In the genomic region with DNA sequence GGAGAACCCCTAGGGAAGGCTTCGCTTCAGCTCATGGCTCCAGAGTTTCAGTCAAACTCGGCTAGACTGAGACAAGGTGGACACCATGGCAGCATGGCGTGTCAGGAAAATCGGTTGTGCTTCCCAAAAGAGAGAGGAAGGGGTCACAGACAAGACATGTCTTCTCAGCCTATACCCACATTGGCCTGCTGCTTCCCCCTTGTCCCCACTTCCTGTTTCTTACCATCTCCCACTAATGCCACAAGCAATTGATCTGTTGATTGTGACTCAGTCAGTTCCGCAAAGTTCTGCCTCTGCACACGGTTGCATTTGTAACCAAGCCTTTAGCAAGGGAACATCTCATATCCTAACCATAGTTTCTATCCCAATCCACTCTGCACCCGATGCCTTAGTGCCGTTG, we compare ENCODE assay signal across 25 mouse cellular contexts. TPM values are rescaled to one million over a fixed set of nuclear protein-coding genes. Genes with fewer than 3 reads are reported as not detected.
DNase-seq lines count a peak whose midpoint lies in the region; ATAC-seq and TF ChIP-seq lines count a peak whose summit lies in the region.
"Had no signal": no experiment of that assay in that cellular context is flagged by ENCODE, and none has a peak within 500 bp of the region (broad histone marks: within the 10 kb centered on the region; RNA-seq: fewer than 3 reads in every experiment).

No protein-coding gene starts in this region.

- H3K36me3 ChIP-seq in MEL (ENCODE audit: control insufficient read depth in 1 of 2, insufficient read depth in 2 of 2, low read length in 2 of 2), result no peaks in the 10 kb centered on the region

- no peak for TF ChIP-seq CTCF in MEL (IDR thresholded peaks at IDR 0.05 in 2 of 3, conservative IDR thresholded peaks at IDR 0.05 in 1 of 3; ENCODE audit: control insufficient read depth in 1 of 3, insufficient read depth in 1 of 3, low read depth in 2 of 3, low read length in 3 of 3, poor library complexity in 1 of 3, severe bottlenecking in 1 of 3)

- no peak for TF ChIP-seq EP300 in MEL (IDR thresholded peaks at IDR 0.05; ENCODE audit: low read depth in 1 of 2, low read length in 2 of 2)

- H3K4me1 ChIP-seq in MEL (ENCODE audit: control insufficient read depth in 1 of 2, insufficient read depth in 2 of 2, low read length in 2 of 2), result 0 out of 4 replicates have a peak, but pooled peaks cover 0 to 7% of the 10 kb centered on the region in 2 experiments
- H3K4me1 ChIP-seq: embryonic facial prominence, embryonic 15.5 days; forebrain, embryonic 10.5 days; heart, embryonic 10.5 days; hindbrain, embryonic 13.5 days had no signal

- TF ChIP-seq POLR2A in MEL (IDR thresholded peaks at IDR 0.05; ENCODE audit: control insufficient read depth in 1 of 2, insufficient read depth in 1 of 2, low read depth in 1 of 2, low read length in 2 of 2, poor library complexity in 1 of 2), result no peak

- peak; percentile 98 for ATAC-seq in granulocyte monocyte progenitor cell, adult 5-6 weeks (replicated peaks; ENCODE audit: poor library complexity, severe bottlenecking)
- ATAC-seq: CD4-positive, CD25-positive, alpha-beta regulatory T cell, adult 4 months; forebrain, embryonic 14.5 days; hindbrain, postnatal 0 days had no signal

- H3K4me3 ChIP-seq in MEL (ENCODE audit: control insufficient read depth in 1 of 2, insufficient read depth in 1 of 2, low read depth in 2 of 2, low read length in 2 of 2), result no peak overlapping the region
- H3K4me3 ChIP-seq: embryonic facial prominence, embryonic 15.5 days; erythroblast, embryonic 14.5 days; forebrain, embryonic 10.5 days; gastrocnemius, adult 2 months; heart, embryonic 10.5 days; hindbrain, embryonic 13.5 days had no signal

- peak; percentile 20 for DNase-seq in lung, postnatal 25 days (ENCODE audit: low spot score)
- DNase-seq in lung, postnatal 10 days, result no peak
- peak; percentile 64 for DNase-seq in MEL (ENCODE audit: low read depth, low spot score)
- no peak for DNase-seq in kidney, adult 8-10 months
- no peak for DNase-seq in spleen, postnatal 14 days (ENCODE audit: low spot score in 2 of 2)
- no peak for DNase-seq in neural tube, embryonic 10.5 days (ENCODE audit: extremely low spot score, low spot score)
- DNase-seq: adrenal gland, adult 8-10 months; adrenal gland, postnatal 36 days; B cell, adult 2 months; cerebellum, adult 2 months; cerebellum, postnatal 10 days; embryo, embryonic 11 days; gastrocnemius, adult 2 months; gastrocnemius, postnatal 25 days; heart, adult 18-20 months; heart, postnatal 10 days had no signal

- H3K79me2 ChIP-seq in MEL (ENCODE audit: control insufficient read depth, insufficient read depth, low read length, poor library complexity), result no peaks in the 10 kb centered on the region

- no peaks in the 10 kb centered on the region for H3K27me3 ChIP-seq in MEL (ENCODE audit: control insufficient read depth in 1 of 2, insufficient read depth in 2 of 2, low read length in 2 of 2)
- H3K27me3 ChIP-seq: embryonic facial prominence, embryonic 15.5 days; hindbrain, embryonic 13.5 days had no signal

- TF ChIP-seq RAD21 in MEL (IDR thresholded peaks at IDR 0.05; ENCODE audit: low read depth, low read length), result no peak

- no peaks in the 10 kb centered on the region for H3K9me3 ChIP-seq in MEL (replicated peaks; ENCODE audit: insufficient read depth, low read length)
- H3K9me3 ChIP-seq: embryonic facial prominence, embryonic 15.5 days; forebrain, embryonic 10.5 days; heart, embryonic 10.5 days; hindbrain, embryonic 13.5 days had no signal

- H3K27ac ChIP-seq in MEL (ENCODE audit: control insufficient read depth, low read depth, low read length), result no peak overlapping the region
- H3K27ac ChIP-seq: embryonic facial prominence, embryonic 15.5 days; forebrain, embryonic 10.5 days; gastrocnemius, adult 2 months; heart, embryonic 10.5 days; hindbrain, embryonic 13.5 days; hindbrain, postnatal 0 days had no signal

- no peak overlapping the region for H3K9ac ChIP-seq in MEL (ENCODE audit: control insufficient read depth, low read depth, low read length, poor library complexity, severe bottlenecking)
- H3K9ac ChIP-seq: embryonic facial prominence, embryonic 15.5 days; hindbrain, embryonic 13.5 days had no signal

TF ChIP-seq in MEL, 35 proteins besides CTCF, POLR2A, EP300 and RAD21:
- TF ChIP-seq POLR2AphosphoS5 (IDR thresholded peaks at IDR 0.05; ENCODE audit: borderline replicate concordance, low read depth, low read length) (no peak), BHLHE40 (IDR thresholded peaks at IDR 0.05; ENCODE audit: borderline replicate concordance, low read depth, low read length) (no peak), ELF1 (IDR thresholded peaks at IDR 0.05; ENCODE audit: low read depth, low read length) (0 out of 2 replicates have a peak, but pooled peaks have one; percentile 18)

RNA-seq across cellular contexts. Expression of a gene that starts 15.8 kb away (rescaled TPM):
- total RNA-seq in MEL (2012; rRNA removed), result 0.98 and 1.3 TPM in 2 replicates
- 1 to 10 TPM in 1 of 2 experiments, not detected in 1; 1.7 TPM for polyA plus RNA-seq in MEL (2012; ENCODE audit: insufficient read depth in 1 of 2, insufficient read length in 2 of 2, low read depth in 1 of 2, low replicate concordance in 2 of 2, missing spikeins in 1 of 2)
- total RNA-seq in granulocyte monocyte progenitor cell, adult 5-6 weeks (2014; fragmentation: Nextera tagmentation), result 1.5 and 4.1 TPM in 2 replicates
- 0.77 and 0.78 TPM in 2 replicates for total RNA-seq in granulocyte monocyte progenitor cell, adult 5-6 weeks (2017)
- polyA plus RNA-seq: erythroblast, embryonic 14.5 days had no signal

RNA-seq across cellular contexts. Expression of a gene that starts 18.4 kb away (rescaled TPM):
- total RNA-seq in MEL (2012; rRNA removed), result 0.10 and 0.31 TPM in 2 replicates
- under 1 TPM in 1 of 2 experiments, not detected in 1; 0.46 TPM for polyA plus RNA-seq in MEL (2012; ENCODE audit: insufficient read depth in 1 of 2, insufficient read length in 2 of 2, low read depth in 1 of 2, low replicate concordance in 2 of 2, missing spikeins in 1 of 2)
- 0.26 and 0.47 TPM in 2 replicates for total RNA-seq in granulocyte monocyte progenitor cell, adult 5-6 weeks (2014; fragmentation: Nextera tagmentation)
- total RNA-seq in granulocyte monocyte progenitor cell, adult 5-6 weeks (2017), result 0.17 TPM in 1 of 2 replicates, not detected in the other
- polyA plus RNA-seq: CD4-positive, CD25-positive, alpha-beta regulatory T cell, adult 4 months had no signal

RNA-seq across cellular contexts. Expression of a gene that starts 29.5 kb away (rescaled TPM):
- 2.7 and 3.2 TPM in 2 replicates for total RNA-seq in MEL (2012; rRNA removed)
- polyA plus RNA-seq in MEL (2012; ENCODE audit: insufficient read depth in 1 of 2, insufficient read length in 2 of 2, low read depth in 1 of 2, low replicate concordance in 2 of 2, missing spikeins in 1 of 2), result 1 to 10 TPM in 1 of 2 experiments, not detected in 1; 3.3 TPM
- 0.68 and 2.2 TPM in 2 replicates for total RNA-seq in granulocyte monocyte progenitor cell, adult 5-6 weeks (2014; fragmentation: Nextera tagmentation)
- 0.22 and 0.31 TPM in 2 replicates for total RNA-seq in granulocyte monocyte progenitor cell, adult 5-6 weeks (2017)
- polyA plus RNA-seq: erythroblast, embryonic 14.5 days had no signal

Comparison
In these comparisons a context has a peak if more than half of its experiments do, and no peak if none do; other contexts are left out.
1. DNase-seq: peak in lung, postnatal 25 days (single experiment) and MEL (single experiment); none in lung, postnatal 10 days (single experiment), kidney, adult 8-10 months (0 of 2), spleen, postnatal 14 days (0 of 2) and neural tube, embryonic 10.5 days (single experiment).